Mouse (Mus musculus): ENCODE results near the gene Chka. TPM values are rescaled to one million over a fixed set of nuclear protein-coding genes. Genes with fewer than 3 reads are reported as not detected.

Chka gene
- polyA plus RNA-seq, 1 experiment = 39.1 TPM

GRCm38 (mm10) chr19:3924868-3925267 is 73.3 kb downstream of the Chka start:
- 96% methylated on average over 7 of the region's 7 CpGs for WGBS
- Histone ChIP-seq H3K4me3 (ENCODE audit: control insufficient read depth, insufficient read depth, low read length) (no peak overlapping the region), H3K27ac (ENCODE audit: control insufficient read depth, insufficient read depth, low read length) (no peak overlapping the region), H3K27me3 (ENCODE audit: control insufficient read depth, insufficient read depth, low read length) (no peaks in the 10 kb centered on the region), H3K36me3 (ENCODE audit: control insufficient read depth, insufficient read depth, low read length) (no peaks in the 10 kb centered on the region), H3K4me1 (replicated peaks; ENCODE audit: control insufficient read depth, insufficient read depth, low read length) (peaks cover 28% of the 10 kb centered on the region)
- no peak for DNase-seq
- TF ChIP-seq CTCF (IDR thresholded peaks at IDR 0.05; ENCODE audit: borderline replicate concordance, control insufficient read depth, extremely low read depth, insufficient read depth, low read length, poor library complexity) (no peak), POLR2A (IDR thresholded peaks at IDR 0.05; ENCODE audit: control insufficient read depth, extremely low read depth, insufficient read depth, low read length, poor library complexity) (no peak)

DNA sequence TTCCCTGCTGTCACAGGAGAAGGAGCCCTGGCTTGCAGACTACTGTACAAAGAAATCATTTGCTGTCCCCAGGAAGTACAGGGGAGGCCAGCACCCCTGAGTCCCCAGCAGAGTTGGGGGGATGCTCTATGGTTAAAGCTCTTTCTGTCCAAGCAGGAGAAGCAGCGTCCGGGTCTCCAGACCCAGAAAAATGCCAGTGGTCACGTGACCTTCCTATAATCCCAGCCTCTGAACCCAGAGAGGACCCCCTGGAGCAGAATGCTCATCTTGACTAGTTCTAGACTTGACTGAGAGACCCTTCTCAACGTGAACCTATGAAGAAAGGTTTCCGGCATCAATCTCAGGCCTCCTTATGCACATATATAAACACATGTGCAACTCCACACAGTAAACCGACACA is 74.3 kb downstream of the Chka start:
- H3K27ac ChIP-seq (ENCODE audit: control insufficient read depth, insufficient read depth, low read length) = no peak overlapping the region
- no peak for TF ChIP-seq POLR2A (IDR thresholded peaks at IDR 0.05; ENCODE audit: control insufficient read depth, extremely low read depth, insufficient read depth, low read length, poor library complexity)
- TF ChIP-seq CTCF (IDR thresholded peaks at IDR 0.05; ENCODE audit: borderline replicate concordance, control insufficient read depth, extremely low read depth, insufficient read depth, low read length, poor library complexity) = no peak

GRCm38 (mm10) chr19:3926279-3926678 is 74.7 kb downstream of the Chka start:
- Histone ChIP-seq H3K4me1 (replicated peaks; ENCODE audit: control insufficient read depth, insufficient read depth, low read length) (peaks cover 43% of the 10 kb centered on the region), H3K27me3 (ENCODE audit: control insufficient read depth, insufficient read depth, low read length) (no peaks in the 10 kb centered on the region), H3K27ac (ENCODE audit: control insufficient read depth, insufficient read depth, low read length) (no peak overlapping the region), H3K4me3 (ENCODE audit: control insufficient read depth, insufficient read depth, low read length) (no peak overlapping the region), H3K36me3 (ENCODE audit: control insufficient read depth, insufficient read depth, low read length) (no peaks in the 10 kb centered on the region)
- DNase-seq = no peak
- 80% methylated on average over 3 of the region's 3 CpGs for WGBS
- no peak for TF ChIP-seq CTCF (IDR thresholded peaks at IDR 0.05; ENCODE audit: borderline replicate concordance, control insufficient read depth, extremely low read depth, insufficient read depth, low read length, poor library complexity)
- no peak for TF ChIP-seq POLR2A (IDR thresholded peaks at IDR 0.05; ENCODE audit: control insufficient read depth, extremely low read depth, insufficient read depth, low read length, poor library complexity)

More for the DNA sequence above, 74.3 kb downstream of the Chka start:
- DNase-seq = no peak
- WGBS = 95% methylated on average over 6 of the region's 6 CpGs
- H3K4me3 ChIP-seq (ENCODE audit: control insufficient read depth, insufficient read depth, low read length) = no peak overlapping the region
- H3K36me3 ChIP-seq (ENCODE audit: control insufficient read depth, insufficient read depth, low read length) = no peaks in the 10 kb centered on the region
- H3K27me3 ChIP-seq (ENCODE audit: control insufficient read depth, insufficient read depth, low read length) = no peaks in the 10 kb centered on the region
- H3K4me1 ChIP-seq (replicated peaks; ENCODE audit: control insufficient read depth, insufficient read depth, low read length) = peaks cover 38% of the 10 kb centered on the region

- DNase-seq = no peak
- no peak for TF ChIP-seq CTCF (IDR thresholded peaks at IDR 0.05; ENCODE audit: borderline replicate concordance, control insufficient read depth, extremely low read depth, insufficient read depth, low read length, poor library complexity)
- no peak for TF ChIP-seq POLR2A (IDR thresholded peaks at IDR 0.05; ENCODE audit: control insufficient read depth, extremely low read depth, insufficient read depth, low read length, poor library complexity)
- no peaks in the 10 kb centered on the region for H3K36me3 ChIP-seq (ENCODE audit: control insufficient read depth, insufficient read depth, low read length)
- H3K27me3 ChIP-seq (ENCODE audit: control insufficient read depth, insufficient read depth, low read length) = no peaks in the 10 kb centered on the region
- H3K27ac ChIP-seq (ENCODE audit: control insufficient read depth, insufficient read depth, low read length) = no peak overlapping the region
- peaks cover 46% of the 10 kb centered on the region for H3K4me1 ChIP-seq (replicated peaks; ENCODE audit: control insufficient read depth, insufficient read depth, low read length)
- 92% methylated on average over 6 of the region's 6 CpGs for WGBS
- no peak overlapping the region for H3K4me3 ChIP-seq (ENCODE audit: control insufficient read depth, insufficient read depth, low read length)
These were observed 75.1 kb downstream of the Chka start for GRCm38 (mm10) chr19:3926685-3927084.

- no peak for DNase-seq
- no peak overlapping the region for H3K27ac ChIP-seq (ENCODE audit: control insufficient read depth, insufficient read depth, low read length)
- 99% methylated on average over 4 of the region's 4 CpGs for WGBS
These were observed 76.4 kb downstream of the Chka start for GRCm38 (mm10) chr19:3927989-3928388.

DNA sequence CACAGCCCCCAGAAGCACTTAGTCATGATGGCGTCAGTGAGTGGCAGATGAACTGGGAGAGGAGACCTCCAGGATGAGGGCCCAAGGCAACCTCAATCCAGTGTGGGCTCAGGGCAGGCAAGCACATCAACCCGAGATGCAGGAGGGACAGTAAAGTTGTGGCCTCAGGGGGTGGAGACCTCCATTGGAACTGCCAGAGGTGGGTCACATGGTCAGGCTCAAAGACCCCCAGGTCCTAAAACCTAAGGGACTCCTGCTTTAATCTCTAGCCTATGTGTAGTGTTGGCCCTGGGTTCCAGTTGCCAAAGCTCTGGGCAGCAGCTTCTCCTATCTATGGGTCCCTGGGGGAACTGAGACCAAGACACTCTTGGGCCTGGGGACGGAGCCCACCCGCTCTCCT is 77.2 kb downstream of the Chka start:
- H3K4me1 ChIP-seq (replicated peaks; ENCODE audit: control insufficient read depth, insufficient read depth, low read length) = peaks cover 38% of the 10 kb centered on the region
- no peaks in the 10 kb centered on the region for H3K36me3 ChIP-seq (ENCODE audit: control insufficient read depth, insufficient read depth, low read length)
- 84% methylated on average over 4 of the region's 4 CpGs for WGBS
- no peak for DNase-seq
- no peak overlapping the region for H3K27ac ChIP-seq (ENCODE audit: control insufficient read depth, insufficient read depth, low read length)
- H3K4me3 ChIP-seq (ENCODE audit: control insufficient read depth, insufficient read depth, low read length) = no peak overlapping the region
- TF ChIP-seq CTCF (IDR thresholded peaks at IDR 0.05; ENCODE audit: borderline replicate concordance, control insufficient read depth, extremely low read depth, insufficient read depth, low read length, poor library complexity) = no peak
- no peak for TF ChIP-seq POLR2A (IDR thresholded peaks at IDR 0.05; ENCODE audit: control insufficient read depth, extremely low read depth, insufficient read depth, low read length, poor library complexity)
- no peaks in the 10 kb centered on the region for H3K27me3 ChIP-seq (ENCODE audit: control insufficient read depth, insufficient read depth, low read length)

More at GRCm38 (mm10) chr19:3927989-3928388, 76.4 kb downstream of the Chka start:
- Histone ChIP-seq H3K4me3 (ENCODE audit: control insufficient read depth, insufficient read depth, low read length) (no peak overlapping the region), H3K4me1 (replicated peaks; ENCODE audit: control insufficient read depth, insufficient read depth, low read length) (peaks cover 45% of the 10 kb centered on the region), H3K36me3 (ENCODE audit: control insufficient read depth, insufficient read depth, low read length) (no peaks in the 10 kb centered on the region), H3K27me3 (ENCODE audit: control insufficient read depth, insufficient read depth, low read length) (no peaks in the 10 kb centered on the region)
- TF ChIP-seq CTCF (IDR thresholded peaks at IDR 0.05; ENCODE audit: borderline replicate concordance, control insufficient read depth, extremely low read depth, insufficient read depth, low read length, poor library complexity) = no peak
- no peak for TF ChIP-seq POLR2A (IDR thresholded peaks at IDR 0.05; ENCODE audit: control insufficient read depth, extremely low read depth, insufficient read depth, low read length, poor library complexity)

Data from thymus, adult 2 months (tissue).